Mouse (Mus musculus) kidney, embryonic 16.5 days (tissue): ENCODE measurements around the gene Syn2. TPM values are rescaled to one million over a fixed set of nuclear protein-coding genes. Genes with fewer than 3 reads are reported as not detected.

Experiments used
- ATAC-seq: fragments of 200-750 bp; cut with Nextera tagmentation; 2 replicates; pipeline ENCODE4 v1.8.0; 2017; ENCODE audit warnings: moderate TSS enrichment; ENCODE audit not compliant: low FRiP score, low TSS enrichment
- H3K27ac ChIP-seq: fragments of 300-500 bp; sonication (generic); 2 replicates; pipeline ENCODE4 v1.5.1; 2014; ENCODE audit warnings: low read length
- H3K27me3 ChIP-seq: fragments of 300-500 bp; sonication (generic); 2 replicates; pipeline ENCODE4 v1.6.1; 2014; ENCODE audit warnings: low read length, control low read depth, mixed read lengths; ENCODE audit not compliant: insufficient read depth
- H3K36me3 ChIP-seq: fragments of 300-500 bp; sonication (generic); 2 replicates; pipeline ENCODE4 v1.6.1; 2014; ENCODE audit warnings: low read length, control low read depth, mixed read lengths; ENCODE audit not compliant: insufficient read depth
- H3K4me1 ChIP-seq: fragments of 300-500 bp; sonication (generic); 2 replicates; pipeline ENCODE4 v1.6.1; 2014; ENCODE audit warnings: low read length, control low read depth, mixed read lengths; ENCODE audit not compliant: insufficient read depth
- H3K4me2 ChIP-seq: fragments of 300-500 bp; sonication (generic); replicated peaks from 2 replicates; pipeline ENCODE4 v1.6.1; 2014; ENCODE audit warnings: low read depth, low read length
- H3K4me3 ChIP-seq: fragments of 300-500 bp; sonication (generic); 2 replicates; pipeline ENCODE4 v1.5.1; 2014; ENCODE audit warnings: mild to moderate bottlenecking, low read length
- H3K9ac ChIP-seq: fragments of 300-500 bp; sonication (generic); replicated peaks from 2 replicates; pipeline ENCODE4 v1.6.1; 2014; ENCODE audit warnings: low read length
- H3K9me3 ChIP-seq: fragments of 300-500 bp; sonication (generic); 2 replicates; pipeline ENCODE4 v1.6.1; 2016; ENCODE audit warnings: low read length, control low read depth
- WGBS: fragments of 180-500 bp; shearing (Covaris S2); extraction: QIAGEN DNeasy Blood & Tissue Kit; methylation state at CpG from one replicate; pipeline ENCODE4 v1.1.7; 2014; 5-methylcytosine and 5-hydroxymethylcytosine counted together
- polyA plus RNA-seq: library from polyadenylated mRNA; unstranded; fragments of >200 nt; fragmentation: Nextera tagmentation; extraction: Ambion mirVana; gene quantifications from 2 replicates; pipeline ENCODE4 v1.2.1, GENCODE M21; 2015

Syn2 gene
- polyA plus RNA-seq, 1 experiment from 2014 or later, result 1.8 TPM

- H3K27me3 ChIP-seq, result no peaks in the 10 kb centered on the region
Observed at GRCm38 (mm10) chr6:115168921-115169320, 34.2 kb downstream of the Syn2 start.

GRCm38 (mm10) chr6:115169518-115169917 is 34.8 kb downstream of the Syn2 start:
- Histone ChIP-seq H3K27me3 (no peaks in the 10 kb centered on the region), H3K9me3 (no peaks in the 10 kb centered on the region), H3K4me2 (no peak overlapping the region), H3K36me3 (no peaks in the 10 kb centered on the region), H3K4me1 (no peaks in the 10 kb centered on the region), H3K4me3 (no peak overlapping the region), H3K27ac (no peak overlapping the region), H3K9ac (no peak overlapping the region)
- ATAC-seq, result no peak
- WGBS, result 63% methylated on average over 2 of the region's 2 CpGs

More at GRCm38 (mm10) chr6:115168921-115169320, 34.2 kb downstream of the Syn2 start:
- WGBS, result 56% methylated on average over 3 of the region's 3 CpGs
- no peak overlapping the region for H3K27ac ChIP-seq
- no peaks in the 10 kb centered on the region for H3K36me3 ChIP-seq
- H3K4me3 ChIP-seq, result no peak overlapping the region
- H3K4me2 ChIP-seq, result no peak overlapping the region
- H3K4me1 ChIP-seq, result no peaks in the 10 kb centered on the region
- H3K9ac ChIP-seq, result no peak overlapping the region
- no peaks in the 10 kb centered on the region for H3K9me3 ChIP-seq
- ATAC-seq, result no peak

- Histone ChIP-seq H3K9me3 (no peaks in the 10 kb centered on the region), H3K27ac (no peak overlapping the region), H3K9ac (no peak overlapping the region), H3K4me2 (no peak overlapping the region), H3K4me1 (no peaks in the 10 kb centered on the region), H3K4me3 (no peak overlapping the region), H3K36me3 (no peaks in the 10 kb centered on the region), H3K27me3 (no peaks in the 10 kb centered on the region)
- no peak for ATAC-seq
- WGBS, result 33% methylated on average over 3 of the region's 3 CpGs
Observed at GRCm38 (mm10) chr6:115174845-115175244, 40.1 kb downstream of the Syn2 start.

DNA sequence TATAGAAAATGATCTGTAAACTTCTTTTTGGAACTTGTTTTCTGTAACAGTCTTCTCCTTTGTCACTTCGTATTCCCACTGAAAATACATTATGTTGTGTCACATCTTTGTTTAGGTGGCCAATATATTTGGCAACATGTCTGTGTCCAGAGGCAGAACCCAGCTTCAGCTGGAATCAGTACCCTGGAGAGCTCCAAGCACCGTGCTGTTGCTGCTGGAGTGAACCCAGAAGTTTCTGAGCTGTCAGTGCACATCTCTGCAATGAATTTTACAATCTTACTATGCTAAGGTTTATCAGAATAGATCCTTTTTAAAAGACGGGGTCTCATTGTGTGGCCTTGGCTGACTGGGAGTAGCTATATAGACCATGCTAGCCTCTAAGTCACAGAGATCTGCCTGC is 44.1 kb downstream of the Syn2 start:
- H3K4me3 ChIP-seq, result no peak overlapping the region
- 28% methylated on average over 3 of the region's 3 CpGs for WGBS
- no peaks in the 10 kb centered on the region for H3K36me3 ChIP-seq
- H3K4me2 ChIP-seq, result no peak overlapping the region
- ATAC-seq, result no peak
- no peaks in the 10 kb centered on the region for H3K27me3 ChIP-seq
- H3K9me3 ChIP-seq, result no peaks in the 10 kb centered on the region
- H3K4me1 ChIP-seq, result no peaks in the 10 kb centered on the region
- H3K27ac ChIP-seq, result no peak overlapping the region
- no peak overlapping the region for H3K9ac ChIP-seq

DNA sequence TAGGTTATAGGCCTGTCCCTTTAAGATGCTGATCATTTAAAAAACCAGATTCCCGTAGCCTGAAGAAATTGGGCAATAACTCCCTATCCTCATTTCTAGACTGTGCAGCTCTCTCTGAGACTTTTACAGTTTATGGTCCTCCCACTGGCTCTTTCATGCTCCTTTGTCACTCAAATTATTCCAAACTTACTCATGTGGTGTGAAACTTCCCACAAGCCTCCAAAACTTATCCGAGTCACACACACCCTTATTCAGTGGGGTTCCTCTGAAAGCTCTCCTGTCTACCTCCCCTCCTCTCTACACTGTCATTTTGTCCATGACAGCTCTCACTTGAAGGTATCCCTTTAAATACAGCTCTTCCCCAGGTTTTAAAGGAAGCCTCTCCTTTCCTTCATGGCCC is 46.4 kb downstream of the Syn2 start:
- Histone ChIP-seq H3K4me3 (no peak overlapping the region), H3K4me2 (no peak overlapping the region), H3K27me3 (no peaks in the 10 kb centered on the region), H3K9me3 (no peaks in the 10 kb centered on the region), H3K9ac (no peak overlapping the region), H3K36me3 (no peaks in the 10 kb centered on the region), H3K27ac (no peak overlapping the region), H3K4me1 (no peaks in the 10 kb centered on the region)
- ATAC-seq, result no peak
- 73% methylated on average over 2 of the region's 2 CpGs for WGBS

- no peak overlapping the region for H3K9ac ChIP-seq
- no peak overlapping the region for H3K27ac ChIP-seq
- no peak overlapping the region for H3K4me2 ChIP-seq
- WGBS, result 32% methylated on average over 7 of the region's 7 CpGs
- H3K27me3 ChIP-seq, result no peaks in the 10 kb centered on the region
- no peak overlapping the region for H3K4me3 ChIP-seq
- H3K4me1 ChIP-seq, result no peaks in the 10 kb centered on the region
- H3K9me3 ChIP-seq, result no peaks in the 10 kb centered on the region
- H3K36me3 ChIP-seq, result no peaks in the 10 kb centered on the region
- no peak for ATAC-seq
Observed at GRCm38 (mm10) chr6:115191111-115191510, 56.4 kb downstream of the Syn2 start.

GRCm38 (mm10) chr6:115200753-115201152 is 66.1 kb downstream of the Syn2 start:
- H3K36me3 ChIP-seq, result no peaks in the 10 kb centered on the region
- H3K27me3 ChIP-seq, result no peaks in the 10 kb centered on the region
- H3K27ac ChIP-seq, result no peak overlapping the region
- no peak for ATAC-seq
- no peaks in the 10 kb centered on the region for H3K9me3 ChIP-seq
- no peak overlapping the region for H3K4me3 ChIP-seq
- H3K4me1 ChIP-seq, result no peaks in the 10 kb centered on the region
- H3K4me2 ChIP-seq, result no peak overlapping the region
- WGBS, result 71% methylated on average over 3 of the region's 3 CpGs
- H3K9ac ChIP-seq, result no peak overlapping the region

GRCm38 (mm10) chr6:115203029-115203428 is 68.3 kb downstream of the Syn2 start:
- H3K4me1 ChIP-seq, result no peaks in the 10 kb centered on the region
- H3K4me3 ChIP-seq, result no peak overlapping the region
- H3K36me3 ChIP-seq, result no peaks in the 10 kb centered on the region
- WGBS, result 66% methylated on average over 3 of the region's 3 CpGs
- H3K4me2 ChIP-seq, result no peak overlapping the region
- H3K27ac ChIP-seq, result no peak overlapping the region
- ATAC-seq, result no peak
- H3K9me3 ChIP-seq, result no peaks in the 10 kb centered on the region
- H3K27me3 ChIP-seq, result no peaks in the 10 kb centered on the region
- no peak overlapping the region for H3K9ac ChIP-seq

DNA sequence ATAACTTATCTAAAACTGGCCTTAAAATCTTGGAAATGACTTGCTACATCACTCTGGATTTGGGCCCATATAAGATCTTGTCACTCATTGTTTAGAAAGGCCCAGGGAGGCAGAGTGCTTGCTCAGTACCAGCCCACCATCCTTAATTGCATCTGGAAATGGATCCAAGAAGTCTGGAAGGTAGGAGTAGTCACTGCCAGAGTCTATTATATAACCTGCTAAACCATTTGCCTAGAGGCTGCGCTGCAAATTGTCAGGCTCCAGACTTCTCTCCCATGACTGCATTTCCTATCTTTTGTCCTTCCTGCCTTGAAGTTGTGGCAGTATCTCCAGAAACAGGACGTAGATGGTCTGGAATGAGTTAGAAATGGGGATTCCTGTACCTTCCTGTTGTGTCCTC is 75.5 kb downstream of the Syn2 start:
- 0 out of 2 replicates have a peak, but pooled peaks cover 4% of the 10 kb centered on the region for H3K4me1 ChIP-seq
- H3K27me3 ChIP-seq, result no peaks in the 10 kb centered on the region
- H3K9ac ChIP-seq, result no peak overlapping the region
- H3K36me3 ChIP-seq, result no peaks in the 10 kb centered on the region
- no peak overlapping the region for H3K27ac ChIP-seq
- H3K9me3 ChIP-seq, result peaks cover 3% of the 10 kb centered on the region; the same call in 1 of the 2 replicates
- ATAC-seq, result no peak
- WGBS, result 52% methylated on average over 2 of the region's 2 CpGs
- no peak overlapping the region for H3K4me2 ChIP-seq
- no peak overlapping the region for H3K4me3 ChIP-seq

GRCm38 (mm10) chr6:115210820-115211219 is 76.1 kb downstream of the Syn2 start:
- H3K4me2 ChIP-seq, result no peak overlapping the region
- peaks cover 3% of the 10 kb centered on the region; the same call in 1 of the 2 replicates for H3K9me3 ChIP-seq
- no peak overlapping the region for H3K4me3 ChIP-seq
- H3K27me3 ChIP-seq, result no peaks in the 10 kb centered on the region
- no peak overlapping the region for H3K9ac ChIP-seq
- H3K4me1 ChIP-seq, result 0 out of 2 replicates have a peak, but pooled peaks cover 4% of the 10 kb centered on the region
- ATAC-seq, result no peak
- no peak overlapping the region for H3K27ac ChIP-seq
- 46% methylated on average over 3 of the region's 3 CpGs for WGBS
- no peaks in the 10 kb centered on the region for H3K36me3 ChIP-seq
